Mouse (Mus musculus): ENCODE measurements around the gene Adam12.

Adam12 gene

DNA sequence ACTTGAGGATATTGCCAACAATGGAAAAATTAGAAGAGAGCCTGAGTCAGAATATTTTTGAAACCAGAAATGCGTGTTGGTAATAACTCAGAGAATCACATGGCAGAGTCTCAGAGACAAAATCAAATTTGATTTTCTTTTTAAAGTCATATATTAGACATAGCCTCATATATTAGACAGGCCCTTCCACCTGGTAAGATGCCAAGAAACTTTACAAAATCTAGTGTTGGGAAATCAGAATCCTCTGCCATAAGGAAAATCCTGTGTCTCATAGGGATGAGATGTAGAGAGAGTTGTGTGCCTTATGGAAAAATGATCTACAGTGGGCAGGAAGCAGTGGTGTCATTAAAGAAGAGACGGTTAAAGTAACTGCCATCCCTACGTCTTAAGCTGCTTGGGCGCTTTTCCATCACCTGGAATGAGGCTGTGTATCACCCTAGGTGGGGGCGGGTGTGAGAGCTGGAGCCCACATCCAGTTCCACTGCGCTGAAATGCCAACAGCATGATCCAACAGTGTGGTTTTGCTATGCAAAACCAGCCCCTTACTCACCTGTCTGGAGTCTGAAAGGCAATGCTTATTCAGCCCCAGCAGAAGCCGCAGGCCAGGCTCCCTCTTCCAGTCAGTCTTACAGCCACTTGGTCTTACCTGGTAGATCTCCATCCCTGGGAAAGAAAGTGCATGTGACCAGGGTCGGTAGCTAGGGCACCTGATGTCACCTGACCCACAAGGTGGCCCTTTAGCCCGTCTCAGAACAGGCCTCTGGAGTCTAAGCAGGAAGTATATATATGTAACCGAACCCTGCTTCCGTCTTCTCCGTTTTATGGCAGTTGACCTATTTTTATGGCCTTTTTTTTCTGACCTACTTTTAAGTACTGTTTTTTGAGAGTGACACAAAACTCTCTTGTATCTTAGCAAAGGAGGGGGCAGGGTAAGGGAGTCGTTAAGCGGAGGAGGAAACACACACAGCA is at the start of gene Adam12:
Gene Adam12, minus strand, starts transcription at position 769 of the 969 bp plus-strand sequence.
- WGBS, result 63% methylated on average over 14 of the region's 14 CpGs

DNA sequence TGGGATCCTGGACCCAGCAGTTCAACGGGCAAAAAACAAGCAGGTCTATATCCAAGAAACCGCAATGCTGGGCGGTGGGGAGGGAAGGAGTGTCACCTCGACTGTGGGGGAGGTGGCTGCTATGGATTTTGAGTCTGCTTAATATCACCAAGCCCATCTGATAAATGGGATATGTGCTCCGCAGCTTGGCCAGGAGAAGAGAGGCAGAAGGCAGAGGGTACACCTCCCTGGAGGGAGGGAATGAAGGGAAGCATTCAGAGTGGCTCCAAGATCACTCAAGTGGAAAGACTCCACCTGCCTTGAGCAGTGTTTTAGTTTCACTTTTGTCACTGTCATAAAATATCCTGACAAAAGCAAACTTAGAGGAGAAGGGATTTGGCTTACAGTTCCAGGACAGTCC is 41.0 kb upstream of the Adam12 start:
- 84% methylated on average over 5 of the region's 5 CpGs for WGBS

DNA sequence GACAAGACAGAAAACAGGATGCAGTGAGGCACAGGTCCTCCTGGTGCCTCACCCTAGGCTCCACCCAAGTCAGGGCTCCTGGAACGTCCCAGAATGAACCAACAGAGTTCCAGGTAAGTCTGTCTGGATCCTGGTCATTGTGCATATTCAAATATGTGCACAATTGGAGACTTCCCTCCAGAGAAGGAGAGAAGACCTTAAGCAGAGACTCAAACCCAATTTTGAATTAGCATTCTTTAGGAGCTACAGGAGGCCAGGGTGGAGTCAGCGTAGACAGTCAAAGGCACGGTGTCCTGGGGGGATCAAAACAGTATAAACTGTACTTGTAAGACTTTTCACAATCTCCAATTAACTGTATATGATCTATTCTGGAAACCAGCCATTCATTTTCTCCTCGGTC is 40.5 kb upstream of the Adam12 start:
- 67% methylated on average over 4 of the region's 4 CpGs for WGBS

DNA sequence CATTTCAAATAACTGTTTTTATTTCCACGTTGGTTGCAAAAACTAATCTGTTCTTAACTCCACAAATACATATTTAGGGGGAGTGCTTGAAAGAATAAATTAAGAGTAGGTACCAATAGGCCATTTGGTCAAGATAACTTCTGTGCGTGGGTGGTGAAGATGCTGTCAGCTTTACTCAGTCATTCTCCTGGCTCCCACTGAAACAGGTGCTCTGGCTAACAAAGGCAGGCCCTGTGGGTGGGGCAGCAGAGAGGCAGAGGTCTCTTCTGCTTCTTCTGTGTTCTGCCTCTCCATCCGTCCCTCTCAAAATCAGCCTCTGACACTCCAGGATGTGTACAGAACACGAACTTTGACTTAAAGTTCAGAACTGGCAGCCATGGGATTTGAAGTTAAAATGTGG is 33.8 kb upstream of the Adam12 start:
- 92% methylated on average over 4 of the region's 4 CpGs for WGBS

DNA sequence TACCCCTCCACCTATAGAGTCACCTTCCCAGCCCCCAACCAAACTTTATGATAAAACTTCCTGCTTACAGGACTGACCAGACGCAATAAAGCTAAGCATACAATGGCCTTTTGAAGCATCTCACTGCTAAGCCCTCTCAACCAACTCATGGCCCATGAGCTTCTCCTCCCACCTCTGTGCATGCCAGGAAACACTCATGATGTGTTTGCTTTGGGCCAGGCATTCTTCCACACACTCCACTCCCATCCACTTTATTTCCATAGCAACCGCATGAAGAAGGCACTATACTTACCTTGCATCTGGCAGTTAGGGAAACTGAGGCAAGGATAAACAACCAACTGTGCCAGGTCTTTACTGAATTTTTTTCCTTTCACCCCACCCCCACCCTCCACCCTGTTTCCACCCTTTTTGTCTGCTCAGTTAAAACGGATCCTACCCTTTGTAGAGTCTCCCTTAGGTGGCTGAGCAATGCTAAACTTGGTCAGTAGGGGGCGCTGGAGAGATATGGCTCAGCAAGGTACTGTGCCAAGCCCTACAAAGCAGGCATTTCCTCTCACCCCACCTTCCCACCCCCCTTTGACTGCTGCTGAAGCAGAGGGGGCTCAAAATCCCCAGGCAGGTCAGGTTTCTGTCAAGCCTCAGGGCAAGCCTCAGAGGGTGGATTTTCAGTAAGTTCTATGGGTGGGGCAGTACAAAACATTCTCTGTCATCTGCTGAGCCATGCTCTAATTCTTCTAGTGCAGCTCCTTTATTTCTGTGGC is 31.4 kb upstream of the Adam12 start:
- WGBS, result 41% methylated on average over 4 of the region's 4 CpGs

DNA sequence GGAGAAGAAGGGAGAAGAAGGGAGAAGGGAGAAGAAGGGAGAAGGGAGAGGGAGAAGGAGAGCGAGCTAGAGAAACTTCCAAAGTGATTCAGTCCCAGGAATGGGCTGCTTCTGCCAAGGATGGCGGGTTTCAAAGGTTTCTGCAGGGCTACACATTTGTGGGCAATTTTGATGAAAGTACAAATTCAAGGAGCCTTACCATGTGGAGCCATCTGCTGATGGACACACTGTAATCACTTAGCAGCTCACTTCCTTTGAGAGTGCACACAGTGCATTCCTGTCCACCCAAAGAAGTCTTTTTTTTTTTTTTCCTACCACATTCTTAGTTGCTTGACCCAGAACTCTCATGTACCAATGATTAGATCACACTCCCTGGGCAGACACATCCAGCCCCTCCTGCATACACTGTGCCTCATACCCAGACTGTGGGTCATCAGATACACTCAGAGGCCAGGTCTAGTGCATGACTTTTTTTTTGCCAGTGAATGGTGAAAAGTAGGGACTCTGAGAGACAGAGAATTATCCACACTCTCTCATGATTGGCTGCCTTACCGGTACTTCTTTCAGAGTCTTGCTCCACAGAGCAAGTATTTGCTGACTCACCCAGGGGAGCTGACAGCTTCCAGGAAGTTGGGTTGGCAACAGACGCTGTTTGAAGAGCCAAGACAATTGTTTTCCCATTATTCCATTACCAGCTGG is 29.2 kb upstream of the Adam12 start:
- 42% methylated on average over 4 of the region's 4 CpGs for WGBS

DNA sequence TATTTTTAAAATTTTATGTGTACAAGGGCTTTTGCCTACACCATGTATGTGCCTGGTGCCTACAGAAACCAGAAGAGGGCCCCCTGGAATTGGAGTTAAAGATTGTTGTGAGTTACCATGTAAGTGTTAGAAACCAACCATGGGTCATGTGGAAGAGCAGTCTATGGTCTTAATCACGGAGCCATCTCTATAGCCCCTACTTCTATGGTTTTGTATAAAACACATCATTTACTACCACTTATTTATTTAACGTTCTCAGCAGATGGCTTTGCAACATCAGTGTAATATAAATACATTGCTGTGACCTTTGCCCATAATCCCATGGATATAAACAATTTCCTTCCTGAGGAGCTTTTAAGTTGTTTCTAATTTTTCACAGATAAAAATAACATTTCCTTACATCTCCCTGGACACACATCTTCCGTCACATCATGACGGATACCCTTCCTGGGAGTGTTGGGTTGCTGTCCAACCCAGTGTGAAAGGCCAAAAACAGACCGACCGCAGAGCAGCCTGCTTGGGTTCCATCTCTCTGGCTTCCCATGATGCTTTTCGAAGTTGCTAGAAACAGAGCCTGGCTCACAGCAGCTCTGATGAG is 18.4 kb upstream of the Adam12 start:
- 87% methylated on average over 7 of the region's 7 CpGs for WGBS

DNA sequence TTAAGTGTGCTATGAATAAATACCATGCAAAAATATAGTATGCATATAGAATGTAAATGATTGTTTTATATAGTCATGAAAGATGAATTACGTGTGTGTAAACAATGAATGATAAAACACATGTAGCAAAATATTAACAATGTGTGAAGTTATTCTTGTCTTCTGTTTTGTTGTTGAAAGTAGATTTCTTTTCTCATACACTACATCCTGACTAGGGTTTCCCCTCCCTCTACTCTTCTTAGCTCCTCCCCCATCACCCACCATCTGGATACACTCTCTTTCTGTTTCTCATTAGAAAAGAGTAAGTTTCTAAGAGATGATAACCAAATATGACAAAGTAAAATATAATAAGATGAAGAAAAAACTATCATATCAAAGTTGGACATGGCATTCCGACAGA is 16.1 kb upstream of the Adam12 start:
- 94% methylated on average over 2 of the region's 2 CpGs for WGBS

DNA sequence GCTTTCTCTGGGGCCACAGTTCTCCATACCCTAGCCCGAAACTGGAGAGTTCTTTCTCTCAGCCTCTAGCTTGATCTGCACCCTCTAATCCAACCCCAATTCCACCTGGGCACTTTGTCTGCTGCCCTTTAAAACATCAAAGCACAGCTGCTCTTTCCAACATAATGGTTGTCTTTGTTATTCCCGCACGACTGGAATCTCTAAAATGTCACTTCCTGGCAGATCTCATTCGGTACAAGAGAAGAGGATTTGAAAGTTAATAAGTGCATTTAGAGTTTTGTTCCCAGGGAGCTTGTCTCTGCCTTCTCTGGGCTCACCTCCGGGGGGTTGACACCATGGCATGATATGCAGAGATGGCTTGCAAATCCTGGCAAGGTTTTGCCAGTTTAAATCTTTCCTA is 14.7 kb upstream of the Adam12 start:
- WGBS, result 51% methylated on average over 5 of the region's 5 CpGs

DNA sequence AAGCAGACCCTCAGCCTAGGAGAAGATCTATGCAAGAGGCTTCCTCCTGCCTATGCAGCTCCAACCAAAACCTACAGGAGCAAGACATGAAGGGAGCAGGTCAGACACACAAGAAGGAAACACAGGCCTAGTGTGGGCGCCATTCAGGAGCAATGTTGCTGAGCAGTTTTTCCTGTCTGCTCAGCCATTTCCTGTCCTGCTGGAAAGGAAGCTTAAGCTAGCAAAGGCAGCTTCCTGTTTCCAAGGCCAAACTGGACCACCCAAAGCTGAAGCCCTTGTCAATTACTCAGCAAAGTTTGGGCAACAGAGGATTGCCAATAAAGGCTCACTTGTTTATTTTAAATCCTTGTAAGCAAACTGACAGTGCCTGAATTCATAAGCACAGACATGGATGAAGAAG is 10.8 kb upstream of the Adam12 start:
- 88% methylated on average over 1 of the region's 1 CpGs for WGBS

DNA sequence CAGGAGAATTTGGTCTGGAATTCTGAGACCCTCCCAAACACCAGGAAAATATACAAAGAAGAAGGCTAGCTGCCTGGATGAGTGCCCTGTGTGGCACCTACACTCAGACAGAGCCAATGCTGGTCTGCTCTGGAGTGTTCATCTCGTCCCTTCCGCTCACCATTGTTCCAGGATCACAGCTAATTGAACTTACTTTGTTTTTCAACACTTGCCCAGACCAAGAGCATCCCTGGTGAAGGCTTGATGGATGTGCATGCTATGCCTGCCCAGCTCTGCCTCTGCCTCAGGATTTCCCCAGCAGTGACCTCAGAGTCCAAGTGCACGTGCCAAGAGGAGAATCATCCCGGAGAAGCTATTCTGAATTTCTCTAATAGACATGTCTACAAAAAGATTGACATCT is 9.3 kb upstream of the Adam12 start:
- WGBS, result 83% methylated on average over 4 of the region's 4 CpGs

DNA sequence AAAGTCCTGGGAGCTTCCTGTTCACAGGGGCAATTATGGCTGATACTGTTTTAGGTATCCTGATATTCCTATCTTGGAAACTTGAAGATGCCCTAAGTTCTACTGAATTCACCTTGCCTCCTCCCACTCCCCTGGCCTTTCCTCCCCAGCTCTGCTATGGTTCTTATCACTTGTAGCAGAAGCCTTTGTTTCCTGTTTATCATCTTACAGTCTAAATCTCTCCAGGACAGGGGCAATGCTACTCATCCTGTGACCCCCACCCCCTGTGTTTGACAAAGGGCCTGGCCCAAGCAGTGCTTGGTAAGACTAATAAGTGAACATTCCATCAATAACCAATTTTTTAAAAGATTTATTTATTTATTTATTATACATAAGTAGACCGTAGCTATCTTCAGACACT is 8.6 kb upstream of the Adam12 start:
- WGBS, result 97% methylated on average over 1 of the region's 1 CpGs

DNA sequence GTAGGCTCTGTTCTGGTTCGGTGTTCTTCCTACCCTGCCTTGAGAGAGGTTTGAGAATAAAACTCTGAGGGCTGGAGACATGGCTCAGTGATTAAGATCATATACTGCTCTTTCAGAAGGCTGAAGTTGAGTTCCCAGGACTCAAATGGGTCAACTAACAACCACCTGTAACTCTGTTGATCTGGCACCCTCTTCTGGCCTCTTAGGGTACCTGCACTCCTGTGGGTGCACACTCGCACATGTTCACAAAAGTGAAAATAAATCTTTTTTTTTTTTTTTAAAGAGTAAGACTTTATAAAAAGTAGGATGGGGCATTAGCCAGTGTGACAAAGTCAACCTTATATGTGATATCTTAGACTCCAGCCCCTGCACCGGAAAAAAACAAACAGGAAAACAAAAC is 6.9 kb upstream of the Adam12 start:
- 100% methylated on average over 3 of the region's 3 CpGs for WGBS

DNA sequence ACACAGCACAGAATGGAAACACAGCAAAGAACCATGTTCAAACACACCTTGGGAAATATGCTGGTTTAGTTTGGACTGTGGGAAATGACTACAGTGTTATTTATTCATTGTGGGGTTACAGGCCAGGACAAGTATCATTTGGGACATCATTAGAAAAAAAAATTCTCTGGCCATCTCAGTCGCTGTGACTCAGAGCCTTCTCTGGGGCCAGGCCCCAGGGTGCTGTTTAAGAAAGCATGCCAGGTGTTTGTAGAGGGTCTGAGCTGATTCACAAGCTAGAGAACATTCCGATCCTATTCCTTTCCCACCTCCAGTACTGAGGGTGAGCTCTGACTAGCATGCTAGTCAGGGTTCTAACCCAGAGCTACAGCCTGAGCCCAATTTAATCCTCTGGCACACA is 5.4 kb upstream of the Adam12 start:
- 95% methylated on average over 2 of the region's 2 CpGs for WGBS

DNA sequence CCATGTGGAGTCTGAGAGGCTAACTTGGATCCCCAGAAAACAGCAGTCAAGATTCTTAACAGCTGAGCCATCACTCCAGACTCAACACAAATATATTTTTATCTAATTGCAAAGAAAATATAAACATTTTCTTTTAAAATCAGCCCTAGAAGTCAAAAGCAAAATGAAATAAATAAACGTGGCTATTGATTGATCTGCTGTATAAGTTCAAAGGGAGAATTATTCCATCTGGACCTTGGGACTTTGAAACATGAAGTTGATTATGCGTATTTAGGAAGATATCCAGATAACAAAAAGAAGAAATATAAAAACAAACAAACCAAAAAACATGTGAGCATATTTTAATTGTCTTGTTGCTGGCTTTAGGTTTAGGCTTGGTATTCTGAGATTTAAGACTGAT is 3.6 kb upstream of the Adam12 start:
- WGBS, result 93% methylated on average over 2 of the region's 2 CpGs

DNA sequence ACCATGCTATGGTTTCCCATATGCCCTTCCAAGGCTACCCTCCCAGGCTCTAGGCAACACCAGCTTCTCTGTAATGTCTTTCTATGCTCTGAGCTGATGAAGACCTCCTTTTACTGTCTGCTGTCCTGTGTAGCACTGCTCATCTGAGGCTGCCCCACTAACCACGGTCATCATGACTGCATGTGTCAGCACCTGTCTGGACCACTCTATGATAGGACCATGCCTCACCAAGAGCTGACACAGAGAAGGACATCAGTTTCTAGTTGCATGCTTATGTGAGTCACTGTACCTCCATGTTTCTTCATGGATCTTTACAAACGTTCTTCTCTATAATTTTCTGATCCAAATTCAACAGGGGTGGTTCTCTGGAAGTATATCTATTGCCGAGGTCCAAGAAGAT is 1.2 kb downstream of the Adam12 start:
- WGBS, result 94% methylated on average over 3 of the region's 3 CpGs

DNA sequence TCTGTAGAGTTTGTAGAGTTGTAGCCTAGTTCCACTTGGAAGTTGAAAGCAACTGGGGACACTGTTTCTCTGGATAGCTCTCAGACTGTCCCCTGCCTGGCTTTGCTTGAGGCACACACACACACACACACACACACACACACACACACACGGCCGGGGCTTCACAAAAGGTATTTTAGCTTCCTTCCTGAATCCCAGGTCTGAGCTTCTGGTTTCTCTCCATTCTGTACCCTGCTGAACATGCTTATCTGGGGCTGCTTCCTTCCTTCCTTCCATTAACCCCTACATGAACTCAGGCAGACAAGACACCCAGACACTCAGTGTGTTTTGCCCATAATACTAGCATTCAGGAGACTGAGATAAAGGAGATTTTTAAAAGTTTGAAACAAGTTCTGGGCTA is 2.0 kb downstream of the Adam12 start:
- 85% methylated on average over 2 of the region's 2 CpGs for WGBS

DNA sequence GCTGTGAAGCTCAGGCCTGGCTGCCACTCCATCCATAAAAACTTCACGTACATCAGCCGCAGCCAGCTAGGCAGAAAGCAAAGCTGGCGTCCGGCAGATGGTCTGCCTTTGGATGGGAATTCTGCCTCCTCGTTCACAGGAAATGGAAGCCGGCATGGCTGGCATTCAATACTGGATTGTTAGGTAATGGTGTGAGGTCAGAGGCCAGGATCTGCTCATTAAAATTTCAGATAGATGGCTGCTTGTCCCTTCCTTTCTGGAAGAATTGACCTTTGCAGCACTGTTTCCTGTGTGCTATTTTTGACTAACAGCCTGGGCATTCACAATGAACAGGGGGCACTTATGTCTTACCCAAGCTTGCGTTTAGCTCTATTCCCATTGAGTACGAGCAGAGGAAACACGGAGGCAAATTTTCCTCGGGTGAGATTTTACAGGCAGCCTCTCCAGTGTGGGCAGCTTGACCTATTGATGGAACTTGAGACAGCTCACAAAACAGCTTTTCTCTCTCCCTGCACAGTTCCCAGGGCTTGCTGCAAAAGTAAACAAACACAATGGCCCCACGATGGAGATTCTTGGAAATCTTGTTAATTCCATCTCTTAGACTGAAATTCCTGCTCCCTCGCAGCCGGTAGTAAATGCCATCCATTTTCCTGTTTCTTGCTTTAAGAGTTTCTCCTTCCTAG is 4.0 kb downstream of the Adam12 start:
- 57% methylated on average over 13 of the region's 13 CpGs for WGBS

DNA sequence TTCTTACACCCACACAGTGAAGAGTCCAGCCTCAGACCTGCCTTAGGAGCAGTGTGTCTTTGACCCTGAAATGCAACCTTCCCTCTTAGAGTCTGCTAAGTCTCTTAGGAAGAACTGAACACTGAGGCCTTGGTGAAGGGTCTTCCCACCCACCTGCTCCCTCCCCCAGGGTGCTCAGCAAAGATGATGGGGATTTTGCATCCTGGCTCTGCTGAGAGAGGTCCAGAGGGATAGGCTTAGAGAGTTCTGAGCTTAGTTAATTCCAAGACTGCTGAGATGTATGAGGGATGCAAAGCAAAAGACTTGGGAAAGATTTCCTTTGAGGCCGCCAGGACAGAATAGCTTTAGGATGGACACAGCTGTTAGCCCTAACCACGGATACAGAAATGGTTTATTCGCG is 4.8 kb downstream of the Adam12 start:
- 95% methylated on average over 4 of the region's 4 CpGs for WGBS

DNA sequence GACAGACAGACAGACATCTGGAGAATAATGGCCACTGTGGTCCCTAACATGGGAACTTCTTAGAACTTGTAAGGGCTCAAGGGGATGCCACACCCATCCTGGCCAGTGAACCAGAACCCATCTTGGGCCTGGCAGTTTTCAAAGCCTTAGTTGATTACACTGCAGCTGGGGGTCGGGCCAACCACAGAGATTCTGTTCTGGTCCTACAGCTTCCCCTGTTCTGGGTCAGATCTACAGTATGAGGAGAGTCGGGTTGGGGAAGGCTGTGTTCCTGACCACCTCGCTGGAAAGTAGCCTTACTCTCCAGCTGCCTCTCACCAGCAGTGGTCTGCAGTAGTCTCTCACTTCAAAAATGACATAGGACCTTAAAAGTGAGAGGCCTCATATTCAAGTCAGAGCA is 5.7 kb downstream of the Adam12 start:
- WGBS, result 91% methylated on average over 3 of the region's 3 CpGs

Measured in cerebral cortex, adult 2 months (tissue).